Mouse (Mus musculus) erythroid progenitor cell, adult 5-6 weeks (primary cell): Measurements from ENCODE around the gene Mfng. TPM values are rescaled to one million over a fixed set of nuclear protein-coding genes. Genes with fewer than 3 reads are reported as not detected.

ENCODE experiments used
- ATAC-seq: replicated peaks from 2 replicates; pipeline ENCODE4 v1.8.0; 2016; ENCODE audit warnings: moderate number of reproducible peaks, mild to moderate bottlenecking, moderate TSS enrichment, inconsistent platforms; ENCODE audit not compliant: poor library complexity, low FRiP score, severe bottlenecking
- total RNA-seq, 2 experiments: library from RNA; stranded (forward) in 1 of 2; stranded (reverse) in 1 of 2; fragments of 150-400 nt in 1 of 2; fragments of 186-747, 209-891 nt in 1 of 2; gene quantifications; 2 replicates each; pipeline versions ENCODE4 v1.2.3 to v1.2.4; 2015 to 2017; ENCODE audit warnings: low replicate concordance in 2 of 2

The Mfng gene
- total RNA-seq, 2 experiments from 2014 or later, result 1.7 to 2.3 TPM

GRCm38 (mm10) chr15:78720532-78720931, 52.7 kb downstream of the Mfng start:
- no peak for ATAC-seq

DNA sequence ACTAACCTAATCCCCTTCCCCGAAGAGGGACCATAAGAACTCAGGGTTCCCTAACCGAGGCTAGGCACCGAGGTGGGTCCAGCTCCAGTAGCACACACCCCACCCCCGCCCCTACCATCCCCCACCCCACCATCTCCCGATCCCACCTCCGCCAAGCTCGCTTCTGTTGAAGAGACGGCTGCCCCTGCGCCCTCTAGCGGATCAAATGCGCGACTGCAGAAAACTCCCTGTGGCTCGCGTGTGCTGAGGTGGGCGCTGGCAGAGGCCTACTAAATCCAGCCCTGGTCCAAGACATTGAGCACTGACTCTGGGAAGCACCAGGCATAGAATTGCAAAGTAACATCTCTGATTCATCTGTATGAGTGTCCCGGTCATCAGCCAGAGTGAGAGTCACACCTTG, 53.2 kb downstream of the Mfng start:
- ATAC-seq, result no peak

- no peak for ATAC-seq
Measured at GRCm38 (mm10) chr15:78719416-78719815, 53.9 kb downstream of the Mfng start.

DNA sequence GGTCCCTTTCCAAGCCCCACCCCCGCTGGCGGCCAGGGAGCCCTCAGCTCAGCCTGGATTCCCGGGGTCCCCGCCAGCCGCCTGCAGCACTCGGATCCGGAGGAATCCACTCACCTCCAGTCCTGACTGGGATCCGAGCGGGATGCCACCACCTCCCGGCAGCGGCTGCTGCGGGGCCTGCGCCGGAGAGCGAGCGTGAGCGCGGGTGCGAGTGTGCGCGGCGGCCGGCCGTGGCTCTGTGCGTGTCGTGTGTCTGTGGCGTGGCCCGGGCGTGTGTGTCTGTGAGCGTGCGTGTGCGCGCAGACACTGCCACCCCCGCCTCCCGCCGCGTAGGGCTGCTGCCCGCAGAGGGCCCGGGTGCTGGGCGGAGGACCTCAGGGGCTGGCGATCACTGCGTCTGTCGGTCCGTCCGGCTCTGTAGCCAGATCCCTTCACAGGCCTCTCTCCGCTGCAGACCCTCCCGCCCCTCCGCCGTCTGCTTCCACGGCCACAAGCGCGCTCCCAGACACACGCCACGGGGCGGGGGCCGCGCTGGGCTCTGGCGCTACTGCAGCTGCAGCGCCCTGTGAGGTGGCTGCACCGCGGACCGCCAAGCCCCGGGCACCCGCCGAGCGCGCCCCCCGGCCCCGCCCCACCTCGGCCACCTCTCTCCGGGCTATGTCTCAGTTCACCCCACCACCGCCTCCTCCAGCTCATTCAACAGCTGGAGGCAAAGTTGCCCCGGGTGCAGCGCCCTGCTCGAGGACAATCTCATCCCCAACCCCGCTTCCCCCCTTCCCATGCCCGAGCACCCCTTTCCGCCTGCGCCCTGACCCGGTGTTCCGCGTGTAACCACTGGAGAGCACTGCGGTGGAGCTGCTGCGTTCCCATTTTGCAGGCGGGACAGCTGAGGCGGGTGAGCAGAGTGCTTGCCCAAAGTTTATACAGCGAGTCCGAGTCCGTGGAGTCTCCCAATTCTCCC, 54.7 kb downstream of the Mfng start, which contains the start of gene Elfn2:
Elfn2 (minus strand) TSS at position 482 of the 961 bp plus-strand sequence.
- no peak for ATAC-seq

DNA sequence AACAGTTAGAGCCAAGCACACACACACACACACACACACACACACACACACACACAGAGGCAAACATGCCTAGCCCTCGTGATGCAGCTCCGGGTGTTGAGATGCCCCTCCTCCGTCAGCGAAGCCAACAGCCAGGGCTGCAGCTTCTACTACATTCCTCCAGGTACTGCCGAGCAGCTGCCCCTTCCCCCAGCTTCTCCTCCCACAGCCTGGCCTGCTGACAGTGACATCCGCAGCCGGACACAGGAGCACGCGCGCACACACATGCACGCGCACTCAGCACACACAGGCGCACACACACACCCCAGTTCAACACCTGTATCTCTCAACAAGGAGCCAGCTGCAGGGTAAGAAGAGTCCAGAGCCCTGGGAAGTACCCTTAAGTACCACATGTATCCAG, 56.3 kb downstream of the Mfng start:
- no peak for ATAC-seq

DNA sequence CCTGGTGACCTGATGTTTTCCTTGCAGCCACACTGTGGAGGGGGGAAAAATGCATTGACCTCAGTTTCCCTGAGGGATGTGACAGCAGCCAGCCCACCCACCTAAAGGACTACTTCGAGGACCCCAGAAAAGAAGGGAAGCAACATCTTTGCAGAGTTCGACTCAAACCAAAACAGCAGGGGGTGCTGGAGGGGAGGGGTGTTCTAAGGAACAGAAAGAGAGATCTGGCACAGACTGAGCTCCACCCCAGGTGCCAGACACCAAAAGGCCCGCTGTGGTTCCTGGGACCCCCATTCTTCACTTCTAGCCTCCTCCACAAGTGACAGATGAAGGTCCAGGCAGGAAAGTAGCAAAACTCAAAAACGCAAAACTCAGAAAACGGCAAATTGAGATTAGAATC, 57.4 kb downstream of the Mfng start:
- no peak for ATAC-seq

DNA sequence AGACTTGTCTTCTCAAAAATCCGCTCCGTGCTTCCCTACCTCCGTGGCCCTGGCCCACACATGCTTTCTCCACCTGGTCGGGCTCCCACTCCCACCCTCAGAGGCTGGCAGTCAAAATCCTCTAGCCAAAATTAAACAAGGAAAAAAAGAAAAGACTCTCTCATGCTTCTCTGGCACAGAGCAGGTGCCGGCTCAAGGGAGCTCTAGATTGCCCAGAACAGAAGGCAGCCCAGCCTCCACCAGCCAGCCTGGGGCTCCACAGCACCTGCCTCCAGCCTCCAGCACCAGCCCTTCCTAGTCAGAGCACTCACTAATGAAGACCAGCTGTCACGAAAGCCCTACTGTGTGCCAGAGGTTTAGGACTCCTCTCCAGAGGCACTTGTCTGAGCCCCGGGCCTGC, 59.5 kb downstream of the Mfng start:
- ATAC-seq, result no peak

GRCm38 (mm10) chr15:78712335-78713258, 60.7 kb downstream of the Mfng start:
- ATAC-seq, result no peak

GRCm38 (mm10) chr15:78711935-78712334, 61.3 kb downstream of the Mfng start:
- no peak for ATAC-seq

DNA sequence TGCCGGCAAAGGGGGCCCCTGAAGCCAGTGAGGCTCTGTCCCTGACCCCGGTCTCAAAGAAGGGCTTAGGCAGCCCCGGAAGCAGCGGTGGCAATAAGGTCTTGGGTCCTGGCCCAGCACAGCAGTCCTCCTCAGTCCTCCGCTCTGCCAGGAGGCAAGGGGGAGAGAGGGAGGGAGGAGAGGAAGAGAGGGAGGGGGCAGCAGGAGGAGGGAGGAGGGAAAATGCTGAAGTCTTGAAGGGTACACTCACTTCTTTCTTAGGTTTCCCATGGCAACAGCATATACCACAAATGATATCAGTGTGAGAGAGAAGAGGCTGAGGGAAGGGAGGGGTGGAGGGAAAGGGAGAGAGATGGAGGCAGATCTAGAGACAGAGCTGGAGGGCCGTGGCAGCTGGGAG, 62.6 kb downstream of the Mfng start:
- ATAC-seq, result no peak

GRCm38 (mm10) chr15:78709767-78710166, 63.5 kb downstream of the Mfng start:
- ATAC-seq, result no peak

DNA sequence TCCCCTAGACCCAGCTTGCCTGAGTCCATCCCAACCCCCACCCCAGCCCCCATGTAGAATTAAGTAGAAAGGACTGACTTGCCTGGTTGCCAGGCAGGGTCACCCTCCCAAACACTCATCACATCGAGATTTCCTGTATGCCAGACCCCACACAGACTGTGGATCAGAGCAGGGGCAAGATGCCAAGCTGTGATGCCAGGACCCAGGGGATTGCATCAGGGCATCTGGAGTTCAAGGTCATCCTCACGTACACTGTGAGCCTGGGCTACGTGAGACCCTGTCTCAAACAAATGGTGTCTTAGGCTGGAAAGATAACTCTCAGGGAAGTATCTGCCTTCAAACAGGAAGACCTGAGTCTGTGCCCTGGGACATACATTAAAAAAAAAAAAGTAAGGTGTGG, 66.6 kb downstream of the Mfng start:
- no peak for ATAC-seq

Other genes starting within 250 kb of the Mfng start
- 4.3 TPM in 1 of 2 replicates, not detected in the other for gene C1qtnf6, start 242.1 kb downstream of the Mfng start, total RNA-seq (2015; ENCODE audit: low replicate concordance)
- not detected in 2 replicates for gene C1qtnf6, start 242.1 kb downstream of the Mfng start, total RNA-seq (2017; ENCODE audit: low replicate concordance)
- not detected in 2 replicates for gene Sstr3, start 228.8 kb downstream of the Mfng start, total RNA-seq (2015; ENCODE audit: low replicate concordance)
- gene Sstr3, start 228.8 kb downstream of the Mfng start, total RNA-seq (2017; ENCODE audit: low replicate concordance), result not detected in 2 replicates
- 126 and 259 TPM in 2 replicates for gene Rac2, start 200.7 kb downstream of the Mfng start, total RNA-seq (2015; ENCODE audit: low replicate concordance)
- gene Rac2, start 200.7 kb downstream of the Mfng start, total RNA-seq (2017; ENCODE audit: low replicate concordance), result 61.6 and 79.4 TPM in 2 replicates
- gene Cyth4, start 176.4 kb downstream of the Mfng start, total RNA-seq (2015; ENCODE audit: low replicate concordance), result 11.2 and 18.4 TPM in 2 replicates
- 16.3 and 20.8 TPM in 2 replicates for gene Cyth4, start 176.4 kb downstream of the Mfng start, total RNA-seq (2017; ENCODE audit: low replicate concordance)
- not detected in 2 replicates for gene Elfn2, start 54.7 kb downstream of the Mfng start, total RNA-seq (2015; ENCODE audit: low replicate concordance)
- gene Elfn2, start 54.7 kb downstream of the Mfng start, total RNA-seq (2017; ENCODE audit: low replicate concordance), result not detected in 2 replicates
- 0.42 and 0.72 TPM in 2 replicates for gene Card10, start 29.6 kb upstream of the Mfng start, total RNA-seq (2015; ENCODE audit: low replicate concordance)
- gene Card10, start 29.6 kb upstream of the Mfng start, total RNA-seq (2017; ENCODE audit: low replicate concordance), result not detected in 2 replicates
- not detected in 2 replicates for gene Cdc42ep1, start 69.1 kb upstream of the Mfng start, total RNA-seq (2015; ENCODE audit: low replicate concordance)
- not detected in 2 replicates for gene Cdc42ep1, start 69.1 kb upstream of the Mfng start, total RNA-seq (2017; ENCODE audit: low replicate concordance)
- not detected in 2 replicates for gene Lgals2, start 82.1 kb upstream of the Mfng start, total RNA-seq (2015; ENCODE audit: low replicate concordance)
- gene Lgals2, start 82.1 kb upstream of the Mfng start, total RNA-seq (2017; ENCODE audit: low replicate concordance), result not detected in 2 replicates
- gene Gga1, start 103.7 kb upstream of the Mfng start, total RNA-seq (2015; ENCODE audit: low replicate concordance), result 22.0 and 25.2 TPM in 2 replicates
- 3.5 and 6.0 TPM in 2 replicates for gene Gga1, start 103.7 kb upstream of the Mfng start, total RNA-seq (2017; ENCODE audit: low replicate concordance)
- 1.3 TPM in 1 of 2 replicates, not detected in the other for gene Gm49510, start 126.2 kb upstream of the Mfng start, total RNA-seq (2015; ENCODE audit: low replicate concordance)
- not detected in 2 replicates for gene Gm49510, start 126.2 kb upstream of the Mfng start, total RNA-seq (2017; ENCODE audit: low replicate concordance)
- gene Sh3bp1, start 126.3 kb upstream of the Mfng start, total RNA-seq (2015; ENCODE audit: low replicate concordance), result 17.7 and 21.4 TPM in 2 replicates
- 0.26 and 7.1 TPM in 2 replicates for gene Sh3bp1, start 126.3 kb upstream of the Mfng start, total RNA-seq (2017; ENCODE audit: low replicate concordance)
- 0.72 and 2.1 TPM in 2 replicates for gene Pdxp, start 140.4 kb upstream of the Mfng start, total RNA-seq (2015; ENCODE audit: low replicate concordance)
- gene Pdxp, start 140.4 kb upstream of the Mfng start, total RNA-seq (2017; ENCODE audit: low replicate concordance), result 1.4 TPM in 1 of 2 replicates, not detected in the other
- gene Lgals1, start 153.2 kb upstream of the Mfng start, total RNA-seq (2015; ENCODE audit: low replicate concordance), result 66.7 and 92.6 TPM in 2 replicates
- gene Lgals1, start 153.2 kb upstream of the Mfng start, total RNA-seq (2017; ENCODE audit: low replicate concordance), result 67.5 and 70.4 TPM in 2 replicates
- 12.6 and 22.6 TPM in 2 replicates for gene Nol12, start 161.5 kb upstream of the Mfng start, total RNA-seq (2015; ENCODE audit: low replicate concordance)
- 6.8 and 11.2 TPM in 2 replicates for gene Nol12, start 161.5 kb upstream of the Mfng start, total RNA-seq (2017; ENCODE audit: low replicate concordance)
- gene Triobp, start 174.2 kb upstream of the Mfng start, total RNA-seq (2015; ENCODE audit: low replicate concordance), result 40.7 and 72.8 TPM in 2 replicates
- gene Triobp, start 174.2 kb upstream of the Mfng start, total RNA-seq (2017; ENCODE audit: low replicate concordance), result 46.2 and 61.3 TPM in 2 replicates